Mouse (Mus musculus) cerebellum, postnatal 4 days (tissue): ENCODE data around the gene Plod2.

ENCODE experiments used
- DNase-seq, 2 experiments: peaks; one replicate each; pipeline ENCODE4 v3.0.0; 2022; ENCODE audit warnings: low spot score in 2 of 2, mixed read lengths in 1 of 2

Plod2 gene

DNA sequence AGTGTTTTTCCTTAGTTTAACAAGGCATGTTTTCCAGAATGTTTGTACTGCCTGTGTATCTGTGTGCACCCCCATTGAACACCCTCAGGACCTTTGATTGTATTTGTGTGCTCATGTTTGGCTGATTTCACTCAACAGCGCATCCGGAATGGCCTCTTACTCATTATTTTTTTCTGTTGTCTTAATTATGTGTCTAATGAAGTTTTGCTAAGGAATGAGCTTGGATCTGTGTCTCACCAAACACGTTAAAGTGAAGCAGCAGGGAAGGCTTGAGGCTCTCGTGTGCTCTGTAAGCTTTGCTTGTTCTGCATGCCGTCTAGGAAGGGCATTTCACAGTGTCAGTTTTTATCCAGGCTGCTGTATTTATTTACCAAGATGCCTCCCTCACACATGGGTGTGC, 59.5 kb downstream of the Plod2 start:
- DNase-seq, result no peak

DNA sequence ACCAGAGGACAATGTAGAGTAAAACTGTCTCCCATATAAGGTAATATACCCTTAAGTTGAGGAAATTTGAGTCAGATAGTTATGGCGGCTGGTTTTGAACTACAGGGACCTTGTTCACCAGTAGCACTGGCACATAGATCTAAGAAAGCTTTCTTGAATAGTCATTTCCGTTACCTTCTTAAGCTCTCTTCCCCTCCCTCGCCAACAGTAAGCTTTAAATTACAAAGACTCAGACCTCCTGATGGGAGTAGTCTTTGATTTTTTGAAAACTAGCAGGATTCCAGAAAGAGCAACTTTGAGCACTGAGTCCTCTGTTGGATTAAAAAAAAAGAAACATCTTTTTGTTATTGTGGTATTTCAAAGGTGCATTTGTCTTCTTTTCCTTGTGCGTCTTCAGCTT, 61.5 kb downstream of the Plod2 start:
- no peak for DNase-seq

DNA sequence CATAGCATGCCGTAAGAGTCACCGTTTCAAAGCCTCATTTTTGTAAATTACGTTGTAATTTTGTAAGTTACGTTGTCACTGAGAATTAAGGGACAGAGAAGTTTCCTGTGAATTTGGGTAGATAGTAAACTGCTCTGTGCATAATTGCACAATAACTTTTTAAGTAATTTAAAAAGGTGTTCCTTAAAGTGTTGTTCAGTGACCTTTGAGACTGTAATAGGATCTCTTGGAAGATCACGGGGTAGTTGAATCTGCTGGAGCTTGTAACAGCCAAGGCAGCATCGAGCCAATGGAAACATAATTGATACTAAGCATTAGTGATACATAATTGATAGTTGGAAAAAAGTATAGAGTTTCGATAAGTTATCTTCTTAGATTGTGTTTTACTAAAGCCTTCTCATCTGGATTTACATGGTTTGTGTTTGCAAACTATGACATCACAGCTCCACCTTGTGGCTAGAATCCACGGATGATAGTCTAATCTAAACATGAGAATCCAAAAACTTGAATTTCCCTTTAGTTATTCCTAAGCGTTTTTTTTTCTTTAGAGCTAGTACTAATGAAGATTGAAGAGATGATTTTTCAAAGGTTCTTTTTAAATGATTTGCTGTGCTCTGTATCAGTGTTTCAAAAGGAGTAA, 68.7 kb downstream of the Plod2 start:
- peak in 1 of 2 experiments; percentile 52 for DNase-seq

DNA sequence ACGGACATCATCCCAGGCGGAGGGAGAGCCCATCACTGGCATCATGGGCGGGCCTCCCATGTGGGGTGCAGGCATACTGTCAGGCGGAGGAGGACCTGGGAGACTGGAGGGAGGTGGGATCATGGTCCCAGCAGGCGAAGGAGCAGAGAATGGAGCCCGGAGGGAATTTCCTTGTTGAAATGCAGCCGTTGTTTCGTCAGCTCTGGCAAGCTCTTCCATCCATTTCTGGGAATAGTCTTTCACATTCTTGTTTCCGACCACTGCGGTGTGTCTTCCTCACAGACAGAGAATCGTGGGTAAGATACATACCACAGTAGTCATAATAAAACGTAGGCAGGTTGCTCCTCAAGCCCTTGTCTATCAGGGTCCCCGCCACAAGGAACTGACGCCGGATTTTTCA, 70.6 kb downstream of the Plod2 start:
- no peak for DNase-seq

DNA sequence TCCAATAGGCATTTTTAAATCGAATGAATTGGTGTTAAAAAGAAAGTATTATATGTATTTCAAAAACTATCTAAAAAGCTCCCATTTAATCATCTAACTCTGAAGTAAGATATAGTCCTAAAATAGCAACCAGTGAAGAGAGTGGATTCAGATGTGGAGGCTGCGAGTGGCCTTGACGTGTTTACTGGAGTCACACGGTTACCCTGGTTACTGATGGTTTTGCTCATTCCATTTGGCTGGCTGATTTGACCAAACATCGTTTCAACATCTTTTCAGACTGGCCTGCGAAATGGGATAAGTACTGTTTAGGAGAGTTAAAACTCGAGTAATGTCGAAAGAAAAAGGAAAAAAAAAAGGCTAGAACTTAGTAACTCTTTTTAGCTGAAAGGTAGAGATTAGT, 71.2 kb downstream of the Plod2 start:
- DNase-seq, result no peak

DNA sequence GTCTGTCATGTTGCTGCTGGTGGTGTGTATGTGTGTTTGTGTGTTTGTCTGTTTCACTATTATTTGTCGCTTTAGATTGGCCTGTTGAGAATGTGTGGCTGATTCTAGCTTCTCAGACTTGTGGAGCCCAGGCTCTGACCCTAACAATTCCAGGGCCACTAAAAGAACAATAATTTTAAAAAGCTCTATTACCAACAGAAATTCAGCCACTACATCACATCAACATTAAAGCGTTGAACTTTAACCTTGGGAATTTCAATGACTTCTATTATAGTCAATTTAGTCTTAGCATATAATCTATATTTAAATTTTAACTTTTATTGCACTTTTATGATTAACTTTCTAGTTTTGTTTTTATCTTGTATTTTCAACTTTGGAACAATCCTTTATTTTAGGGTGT, 74.4 kb downstream of the Plod2 start:
- no peak for DNase-seq

DNA sequence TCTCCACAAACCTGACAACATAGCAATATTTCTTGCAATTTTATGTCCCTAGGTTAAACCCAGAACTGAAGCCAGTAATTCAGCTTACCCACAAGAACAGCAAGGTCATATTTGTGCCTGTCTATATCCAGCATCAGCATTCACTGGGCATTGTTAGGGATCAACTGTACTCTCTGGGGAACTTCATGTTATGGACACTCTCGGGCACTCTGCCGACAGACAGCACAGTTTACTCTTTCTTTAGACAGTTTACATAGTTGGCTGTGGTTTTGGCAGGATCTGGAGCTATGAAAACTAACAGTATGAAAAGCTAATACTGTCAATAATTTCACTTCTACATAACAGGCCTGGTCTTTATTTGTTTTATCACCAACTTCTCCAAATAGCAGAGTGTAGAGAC, 75.4 kb downstream of the Plod2 start:
- no peak for DNase-seq

DNA sequence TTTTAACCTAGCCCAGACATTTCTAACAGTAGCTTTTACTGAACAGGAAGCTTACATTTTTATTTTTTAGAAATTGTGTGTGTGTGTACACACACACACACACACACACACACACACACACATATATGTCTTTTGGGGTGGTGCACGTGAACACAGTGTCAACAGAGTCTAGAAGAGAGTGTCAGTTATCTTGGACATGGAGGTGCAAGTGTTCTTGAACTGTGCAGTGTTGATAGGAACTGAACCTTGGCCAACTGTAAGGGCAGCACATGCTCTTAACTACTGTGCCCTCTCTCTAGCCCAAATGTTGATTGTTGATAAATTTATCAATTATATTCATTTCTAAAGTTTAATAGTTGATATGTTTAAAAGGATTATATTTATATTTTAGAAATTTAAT, 78.1 kb downstream of the Plod2 start:
- DNase-seq, result no peak

DNA sequence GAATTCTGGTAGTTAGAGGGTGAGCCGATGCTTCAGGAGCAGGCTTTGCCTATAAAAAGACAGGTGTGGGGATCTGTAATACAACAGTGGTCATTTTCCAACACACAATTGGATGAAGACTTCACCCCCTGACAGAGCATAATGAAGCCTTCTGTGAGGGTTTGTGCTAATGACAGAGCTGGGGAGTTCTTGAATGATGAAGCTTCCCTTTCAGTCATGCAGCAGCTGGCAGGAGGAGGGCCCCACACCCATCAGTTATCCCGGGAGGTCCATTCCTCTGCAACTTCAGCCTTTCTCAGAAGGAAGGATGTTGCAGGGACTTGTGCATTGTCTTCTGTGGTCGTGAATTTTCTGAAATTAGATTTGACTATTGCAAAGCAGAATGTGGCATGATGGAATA, 79.2 kb downstream of the Plod2 start:
- DNase-seq, result no peak

DNA sequence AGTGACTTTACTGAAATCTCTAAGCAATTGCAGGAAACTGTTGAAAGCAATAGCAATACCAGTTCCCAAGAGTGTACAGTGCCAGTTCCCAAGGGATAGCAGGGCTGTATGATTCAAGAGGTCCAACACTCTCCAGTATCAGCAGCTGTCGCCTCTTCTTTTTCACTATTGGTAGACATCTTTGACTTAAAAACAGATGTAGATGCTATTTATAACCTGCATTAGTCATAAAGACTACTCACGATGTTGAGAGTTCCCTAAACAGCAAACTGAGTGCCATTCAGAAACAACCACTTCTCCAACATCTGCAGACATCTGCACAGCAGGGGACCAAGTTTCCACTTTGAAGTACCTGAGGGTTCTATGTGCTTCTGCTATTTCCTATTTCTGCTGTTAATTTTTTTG, 79.9 kb downstream of the Plod2 start:
- no peak for DNase-seq

DNA sequence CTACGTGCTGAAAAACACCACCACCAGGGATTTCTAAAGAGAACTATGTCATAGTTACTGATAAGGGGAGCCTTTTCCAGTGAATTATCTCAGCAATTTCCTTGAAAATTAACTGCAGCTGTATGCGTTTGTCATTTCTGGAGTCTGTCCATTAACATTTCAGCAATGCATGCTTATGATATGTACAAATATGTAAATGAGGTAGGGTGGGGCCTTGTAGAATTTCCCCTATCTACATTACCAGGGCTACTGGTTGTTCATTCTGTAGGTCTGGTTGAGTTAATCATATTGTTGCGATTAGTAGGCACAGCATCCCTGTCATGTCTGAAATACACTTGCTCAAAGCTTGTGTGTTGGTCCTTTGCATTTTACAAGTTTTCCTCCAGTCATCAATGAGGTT, 92.8 kb downstream of the Plod2 start:
- DNase-seq, result no peak

DNA sequence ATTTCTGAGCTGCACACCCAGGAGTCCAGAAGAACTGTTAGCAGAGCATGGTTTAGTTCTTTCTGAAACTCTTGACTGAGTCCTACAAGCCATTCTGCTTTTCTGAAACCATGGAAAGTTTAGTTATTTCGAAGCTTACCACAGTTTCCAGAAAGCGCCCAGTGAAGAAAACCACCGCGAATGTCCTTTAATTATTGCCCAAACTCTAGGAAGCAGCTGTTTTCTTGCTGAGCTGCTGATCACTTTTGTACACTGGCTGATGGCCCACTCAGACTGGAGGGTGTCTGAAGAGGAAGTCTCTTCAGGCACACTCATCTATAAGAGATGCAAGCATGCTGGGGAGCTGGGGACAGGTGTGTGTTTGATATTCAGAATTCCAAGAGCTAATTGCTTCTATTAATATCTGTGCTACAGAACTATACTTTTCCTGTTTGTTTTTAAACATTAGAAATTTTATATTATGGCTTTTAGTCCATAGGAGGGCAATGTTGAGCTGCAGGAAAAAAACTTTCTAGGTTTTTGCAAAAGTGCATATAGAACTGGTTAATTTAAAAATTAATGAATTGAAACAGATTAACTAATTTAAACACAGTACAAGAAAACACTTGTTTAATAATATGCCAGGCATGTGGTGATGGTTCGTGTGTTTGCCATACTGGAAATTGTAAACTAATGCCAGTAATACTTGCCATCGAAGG, 97.3 kb downstream of the Plod2 start:
- DNase-seq, result no peak

DNA sequence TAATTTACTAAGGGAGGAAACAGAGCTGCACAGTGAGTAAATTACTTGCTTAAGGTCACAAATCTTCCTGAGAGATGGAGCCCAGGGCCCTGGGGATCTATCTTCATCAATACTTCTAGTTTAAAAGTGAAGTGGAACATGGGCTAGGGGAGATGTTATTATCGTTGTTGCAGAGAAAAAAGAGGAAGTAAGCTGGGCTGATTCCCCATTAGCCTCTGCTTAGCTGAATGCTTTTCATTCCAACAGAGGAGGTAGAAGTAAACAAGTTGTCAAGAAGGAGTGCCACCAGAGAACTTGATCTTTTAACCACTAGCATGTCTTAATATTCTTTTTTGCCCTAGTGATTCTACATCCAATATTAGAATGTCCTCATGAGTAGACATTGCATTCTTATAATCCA, 99.7 kb downstream of the Plod2 start:
- no peak for DNase-seq
